Mouse (Mus musculus) frontal cortex, adult 2 months (tissue): ENCODE results near the gene AI661453. TPM values are rescaled to one million over a fixed set of nuclear protein-coding genes. Genes with fewer than 3 reads are reported as not detected.
"Not testable (repeated sequence)": the region's sequence is repeated elsewhere in the genome, so short reads cannot be mapped to it uniquely, and the experiment has no call there.

Source experiments
- DNase-seq, 2 experiments: peaks; one replicate each; pipeline ENCODE4 v3.0.0; 2022; ENCODE audit warnings: low spot score in 1 of 2; ENCODE audit errors: extremely low spot score in 1 of 2
- polyA plus RNA-seq: library from polyadenylated mRNA; depleted of rRNA; stranded (reverse); fragments of >200 nt; gene quantifications from 2 replicates; pipeline ENCODE4 v1.2.3, GENCODE M21; 2012

AI661453 gene
- polyA plus RNA-seq, 1 experiment, result 0.24 TPM

- no peak for DNase-seq
Observed at GRCm38 (mm10) chr17:47493653-47494052, 57.2 kb downstream of the AI661453 start.

- DNase-seq, result no peak
Observed at GRCm38 (mm10) chr17:47494132-47494531, 57.7 kb downstream of the AI661453 start.

GRCm38 (mm10) chr17:47501531-47501930, 65.1 kb downstream of the AI661453 start:
- no peak for DNase-seq

- peak; percentile 81 to 92 for DNase-seq
Observed at GRCm38 (mm10) chr17:47501946-47502706, 65.7 kb downstream of the AI661453 start, which contains the start of gene Taf8. TSS of gene Taf8 (minus strand) at chr17:47502292.

GRCm38 (mm10) chr17:47502707-47503045, 66.3 kb downstream of the AI661453 start:
- DNase-seq, result not testable (repeated sequence)

GRCm38 (mm10) chr17:47503689-47504088, 67.3 kb downstream of the AI661453 start:
- DNase-seq, result no peak

GRCm38 (mm10) chr17:47504228-47504627, 67.8 kb downstream of the AI661453 start:
- DNase-seq, result no peak

GRCm38 (mm10) chr17:47504941-47505346, 68.5 kb downstream of the AI661453 start, which contains the start of gene Ccnd3:
TSS of gene Ccnd3 (plus strand) at chr17:47505051.
- peak; percentile 53 to 58 for DNase-seq

GRCm38 (mm10) chr17:47505566-47505965, 69.2 kb downstream of the AI661453 start:
- no peak for DNase-seq

- DNase-seq, result no peak
Observed at GRCm38 (mm10) chr17:47506042-47506441, 69.6 kb downstream of the AI661453 start.

GRCm38 (mm10) chr17:47506697-47507096, 70.3 kb downstream of the AI661453 start:
- no peak for DNase-seq

- no peak for DNase-seq
Observed at GRCm38 (mm10) chr17:47507523-47507922, 71.1 kb downstream of the AI661453 start.

- DNase-seq, result peak; percentile 90 to 93
Observed at GRCm38 (mm10) chr17:47508012-47508608, 71.7 kb downstream of the AI661453 start.

GRCm38 (mm10) chr17:47509031-47509705, 72.8 kb downstream of the AI661453 start:
- DNase-seq, result no peak

- DNase-seq, result peak; percentile 93 to 99
Observed at GRCm38 (mm10) chr17:47511111-47512020, 75.0 kb downstream of the AI661453 start.

GRCm38 (mm10) chr17:47512956-47513775, 76.8 kb downstream of the AI661453 start:
- DNase-seq, result no peak

GRCm38 (mm10) chr17:47515180-47515844, 78.9 kb downstream of the AI661453 start:
- no peak for DNase-seq

- no peak for DNase-seq
Observed at GRCm38 (mm10) chr17:47516232-47516631, 79.8 kb downstream of the AI661453 start.

GRCm38 (mm10) chr17:47518205-47518604, 81.8 kb downstream of the AI661453 start:
- DNase-seq, result no peak
